Mouse (Mus musculus): Measurements from ENCODE around the gene Tmbim6. TPM values are rescaled to one million over a fixed set of nuclear protein-coding genes. Genes with fewer than 3 reads are reported as not detected.

Gene Tmbim6
- polyA plus RNA-seq, 1 experiment from 2014 or later, result 267 TPM

Other genes with a start within 250 kb of the Tmbim6 start
- 0.17 TPM in 1 of 2 replicates, not detected in the other for gene Kcnh3, start 168.0 kb upstream of the Tmbim6 start, polyA plus RNA-seq (2016; fragmentation: Nextera tagmentation; extraction: Ambion mirVana)
- gene Mcrs1, start 140.9 kb upstream of the Tmbim6 start, polyA plus RNA-seq (2016; fragmentation: Nextera tagmentation; extraction: Ambion mirVana), result 192 and 203 TPM in 2 replicates
- 60.7 and 62.2 TPM in 2 replicates for gene Prpf40b, start 97.8 kb upstream of the Tmbim6 start, polyA plus RNA-seq (2016; fragmentation: Nextera tagmentation; extraction: Ambion mirVana)
- gene Fam186b, start 97.0 kb upstream of the Tmbim6 start, polyA plus RNA-seq (2016; fragmentation: Nextera tagmentation; extraction: Ambion mirVana), result 0.11 and 0.17 TPM in 2 replicates
- gene Fmnl3, start 22.4 kb upstream of the Tmbim6 start, polyA plus RNA-seq (2016; fragmentation: Nextera tagmentation; extraction: Ambion mirVana), result 14.3 and 16.9 TPM in 2 replicates
- gene Nckap5l, start 64.9 kb downstream of the Tmbim6 start, polyA plus RNA-seq (2016; fragmentation: Nextera tagmentation; extraction: Ambion mirVana), result 10.9 and 13.7 TPM in 2 replicates
- gene Bcdin3d, start 81.8 kb downstream of the Tmbim6 start, polyA plus RNA-seq (2016; fragmentation: Nextera tagmentation; extraction: Ambion mirVana), result 19.6 and 20.5 TPM in 2 replicates
- gene Faim2, start 135.3 kb downstream of the Tmbim6 start, polyA plus RNA-seq (2016; fragmentation: Nextera tagmentation; extraction: Ambion mirVana), result 0.32 and 0.44 TPM in 2 replicates
- gene Aqp2, start 186.2 kb downstream of the Tmbim6 start, polyA plus RNA-seq (2016; fragmentation: Nextera tagmentation; extraction: Ambion mirVana), result not detected in 2 replicates
- gene Aqp5, start 197.9 kb downstream of the Tmbim6 start, polyA plus RNA-seq (2016; fragmentation: Nextera tagmentation; extraction: Ambion mirVana), result not detected in 2 replicates
- not detected in 2 replicates for gene Aqp6, start 208.5 kb downstream of the Tmbim6 start, polyA plus RNA-seq (2016; fragmentation: Nextera tagmentation; extraction: Ambion mirVana)

Data from forebrain, embryonic 10.5 days (tissue).